Mouse (Mus musculus): ENCODE data around the gene H1foo.

GRCm38 (mm10) chr6:115975606-115976005 lies 30.9 kb downstream of the H1foo start:
- no peak for TF ChIP-seq POLR2A (IDR thresholded peaks at IDR 0.05; ENCODE audit: control insufficient read depth in 1 of 2, insufficient read depth in 1 of 2, low read depth in 1 of 2, low read length in 2 of 2, poor library complexity in 1 of 2)
- no peak for TF ChIP-seq CTCF (IDR thresholded peaks at IDR 0.05 in 2 of 3, conservative IDR thresholded peaks at IDR 0.05 in 1 of 3; ENCODE audit: control insufficient read depth in 1 of 3, insufficient read depth in 1 of 3, low read depth in 2 of 3, low read length in 3 of 3, poor library complexity in 1 of 3, severe bottlenecking in 1 of 3)
- no peak for TF ChIP-seq USF1 (IDR thresholded peaks at IDR 0.05; ENCODE audit: low read depth, low read length)
- no peak for TF ChIP-seq ZKSCAN1 (IDR thresholded peaks at IDR 0.05; ENCODE audit: low read depth, low read length)
- no peak for TF ChIP-seq MAFK (IDR thresholded peaks at IDR 0.05; ENCODE audit: borderline replicate concordance, low read depth, low read length)
- no peak for TF ChIP-seq ZC3H11A (IDR thresholded peaks at IDR 0.05; ENCODE audit: low read depth, low read length)
- no peak for TF ChIP-seq KAT2A (conservative IDR thresholded peaks at IDR 0.05; ENCODE audit: low read depth, low read length)
- no peak for TF ChIP-seq TAL1 (IDR thresholded peaks at IDR 0.05; ENCODE audit: low read length)
- no peak for TF ChIP-seq HCFC1 (IDR thresholded peaks at IDR 0.05; ENCODE audit: low read depth, low read length)
- TF ChIP-seq MXI1 (IDR thresholded peaks at IDR 0.05; ENCODE audit: low read depth, low read length), result no peak
- TF ChIP-seq ZMIZ1 (IDR thresholded peaks at IDR 0.05; ENCODE audit: low read depth, low read length), result no peak
- no peak for TF ChIP-seq USF2 (IDR thresholded peaks at IDR 0.05; ENCODE audit: borderline replicate concordance in 1 of 2, insufficient read depth in 1 of 2, low read depth in 1 of 2, low read length in 2 of 2)
- TF ChIP-seq EP300 (IDR thresholded peaks at IDR 0.05; ENCODE audit: low read depth in 1 of 2, low read length in 2 of 2), result no peak
